Mouse (Mus musculus) right cerebral cortex, adult 18-20 months (tissue): ENCODE data around the gene Inpp4b.
A peak's percentile ranks its signal among the peaks of the same experiment; 100 is the strongest.
"Not testable (repeated sequence)": the region's sequence is repeated elsewhere in the genome, so short reads cannot be mapped to it uniquely, and the experiment has no call there.

Experiments
- DNase-seq: peaks from one replicate; pipeline ENCODE4 v3.0.0; 2022; ENCODE audit warnings: mixed read lengths

Gene Inpp4b

DNA sequence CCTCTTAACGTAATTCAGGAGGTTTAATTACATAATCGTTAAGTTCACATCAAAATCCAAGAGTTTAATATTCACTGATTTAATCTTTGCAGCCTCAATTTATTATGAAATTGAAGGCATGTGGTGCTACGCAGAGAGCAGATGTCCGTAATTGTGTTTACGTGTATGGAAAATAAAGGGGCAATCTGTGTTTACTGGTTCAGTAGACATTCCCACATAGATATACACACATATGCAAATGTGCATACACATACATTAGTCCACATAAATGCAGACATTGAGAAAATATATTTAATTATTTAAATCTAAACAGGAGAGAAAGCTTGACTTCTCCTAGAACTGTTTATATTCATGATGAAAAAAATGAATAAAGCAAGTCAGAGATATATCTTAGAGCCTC, 675.4 kb downstream of the Inpp4b start:
- no peak for DNase-seq

DNA sequence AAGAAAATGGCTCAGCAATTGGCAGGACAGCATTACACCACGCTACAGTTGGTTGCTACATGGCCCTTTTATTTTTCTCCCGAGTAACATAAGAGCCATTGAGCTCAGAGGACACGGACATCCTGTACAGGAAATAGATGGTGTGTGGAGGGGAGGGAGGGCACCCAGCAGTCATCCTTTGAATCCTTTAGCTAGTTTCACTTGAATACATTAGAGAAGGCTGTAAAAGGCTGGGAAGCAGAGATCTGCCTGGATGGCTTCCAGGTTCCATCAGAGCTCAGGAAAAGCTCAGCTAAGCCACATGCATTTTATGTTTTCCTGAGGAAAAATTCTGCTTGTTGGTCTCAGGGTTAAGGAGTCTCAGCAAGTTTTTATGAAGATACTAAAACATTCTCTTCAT, 685.0 kb downstream of the Inpp4b start:
- DNase-seq: peak; percentile 3

DNA sequence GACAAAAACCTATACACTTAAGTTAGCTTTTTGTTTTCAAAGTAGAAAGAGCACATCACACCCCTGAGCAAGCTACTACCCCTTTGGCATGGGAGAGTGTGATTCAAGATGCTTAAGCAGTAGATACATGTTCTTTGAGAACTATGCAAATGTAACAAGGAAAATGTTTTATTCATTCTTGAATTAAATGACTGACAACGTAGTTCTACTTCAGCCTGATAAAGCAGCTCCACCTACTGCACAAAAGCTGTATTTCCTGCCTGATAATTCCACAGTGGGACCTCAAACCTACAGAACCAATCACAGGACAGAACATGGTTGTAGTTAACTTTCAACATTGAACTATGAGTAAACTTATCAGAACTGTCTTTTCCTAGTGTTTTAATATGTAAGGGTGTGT, 686.5 kb downstream of the Inpp4b start:
- DNase-seq: peak; percentile 12

DNA sequence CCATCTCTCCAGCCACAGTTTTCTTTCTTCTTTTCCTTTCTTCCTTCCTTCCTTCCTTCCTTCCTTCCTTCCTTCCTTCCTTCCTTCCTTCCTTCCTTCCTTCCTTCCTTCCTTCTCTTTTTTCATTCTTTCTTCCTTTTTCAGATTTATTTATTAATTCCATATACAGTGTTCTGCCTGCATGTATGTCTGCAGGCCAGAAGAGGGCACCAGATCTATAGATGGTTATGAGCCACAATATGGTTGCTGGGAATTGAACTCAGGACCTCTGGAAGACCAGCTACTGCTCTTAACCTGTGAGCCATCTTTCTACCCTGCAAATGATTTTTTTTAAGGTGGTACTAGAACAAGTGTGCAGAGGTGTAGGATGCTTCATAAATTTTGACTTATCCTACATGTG, 689.7 kb downstream of the Inpp4b start:
- not testable (repeated sequence) for DNase-seq

DNA sequence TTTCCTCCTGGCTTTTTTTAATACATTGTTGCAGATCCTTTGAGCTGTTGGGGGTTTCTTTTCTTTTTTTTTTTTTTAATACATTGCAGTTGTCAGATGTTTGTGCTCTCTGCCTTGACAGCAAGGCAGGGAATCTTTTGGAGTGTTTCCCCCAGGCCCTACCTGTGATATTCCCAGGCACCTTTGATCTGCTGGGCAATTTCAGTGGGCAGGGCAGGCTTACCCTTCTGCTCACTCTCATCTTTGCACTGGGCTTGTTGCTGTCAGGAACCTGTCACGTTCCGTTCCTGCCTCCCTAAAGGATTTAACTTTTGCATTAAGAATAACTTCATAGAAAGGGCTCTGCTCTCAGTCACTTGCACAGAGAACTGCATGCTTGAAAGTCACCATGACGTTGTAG, 711.7 kb downstream of the Inpp4b start:
- no peak for DNase-seq

DNA sequence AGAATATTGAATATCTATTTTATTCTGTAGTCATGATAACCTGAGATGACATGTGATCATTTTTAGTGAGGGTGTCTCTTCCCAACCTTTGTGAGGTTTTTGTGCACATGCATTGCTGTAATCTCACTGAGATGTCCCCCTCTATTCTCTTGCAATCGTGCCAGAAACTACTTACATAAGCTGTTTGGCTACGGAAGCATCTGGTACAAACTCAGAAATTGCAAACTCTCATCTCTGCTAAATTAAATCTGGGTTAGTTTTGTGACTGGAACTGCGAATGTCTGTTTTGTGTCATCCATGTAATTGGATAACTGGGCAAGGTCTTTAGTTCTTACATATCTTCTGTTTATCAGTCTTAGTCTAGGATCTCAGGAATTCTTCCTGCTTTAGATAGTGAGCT, 725.3 kb downstream of the Inpp4b start:
- DNase-seq: peak; percentile 9

DNA sequence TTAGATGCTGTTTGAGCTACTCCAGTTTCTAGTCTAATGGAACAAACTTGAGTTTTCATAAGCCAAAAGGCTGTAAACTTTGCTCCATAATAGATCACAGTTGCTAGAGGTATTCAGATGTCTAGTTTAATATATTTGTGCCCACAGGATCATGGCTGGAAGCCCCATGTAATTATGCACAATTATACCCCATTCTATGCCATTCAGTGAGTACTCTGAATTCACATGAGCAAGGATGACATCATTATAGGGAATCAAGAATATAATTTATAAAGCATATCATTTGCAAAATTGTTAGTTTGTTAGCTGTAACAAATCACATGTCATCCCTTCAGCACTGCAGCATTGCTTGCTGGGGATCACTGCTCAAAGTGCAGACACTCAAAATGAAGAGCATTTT, 736.9 kb downstream of the Inpp4b start:
- DNase-seq: no peak

DNA sequence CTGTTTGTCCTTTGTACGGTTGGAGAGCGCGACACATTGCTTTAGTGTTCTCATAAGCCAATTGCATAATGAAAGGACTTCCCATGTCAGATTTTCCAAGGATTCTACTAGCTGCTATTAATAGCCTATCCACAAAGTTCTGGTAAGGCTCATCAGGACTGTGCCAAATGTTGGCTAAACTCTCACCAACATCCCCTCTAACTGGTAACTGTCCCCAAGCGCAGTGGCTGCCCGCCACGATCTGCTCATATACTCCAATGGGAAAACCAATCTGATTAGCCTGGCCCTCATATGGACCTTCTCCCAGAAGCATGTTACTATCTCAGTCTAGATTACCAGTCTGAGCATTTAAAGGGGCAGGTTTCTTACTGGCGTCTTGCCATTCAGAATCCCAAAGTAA, 744.3 kb downstream of the Inpp4b start:
- not testable (repeated sequence) for DNase-seq

DNA sequence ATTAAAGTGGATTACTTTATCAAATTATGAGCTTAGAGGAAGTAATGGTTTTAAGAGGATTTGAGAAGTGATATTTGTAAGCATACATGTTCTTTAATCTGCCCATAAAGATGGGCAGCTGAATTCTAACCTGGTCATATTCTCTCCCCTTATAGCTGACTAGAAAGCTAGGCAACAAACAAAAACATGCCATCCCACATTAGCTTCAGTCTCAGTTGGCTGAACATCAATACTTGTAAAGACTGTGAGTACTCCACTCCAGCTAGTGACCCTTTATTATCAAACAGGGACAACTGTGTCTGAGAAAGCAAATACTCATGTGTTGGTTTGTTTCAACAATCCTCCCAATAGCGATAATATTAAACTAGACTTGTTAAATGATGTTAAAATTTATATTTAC, 748.5 kb downstream of the Inpp4b start:
- no peak for DNase-seq

DNA sequence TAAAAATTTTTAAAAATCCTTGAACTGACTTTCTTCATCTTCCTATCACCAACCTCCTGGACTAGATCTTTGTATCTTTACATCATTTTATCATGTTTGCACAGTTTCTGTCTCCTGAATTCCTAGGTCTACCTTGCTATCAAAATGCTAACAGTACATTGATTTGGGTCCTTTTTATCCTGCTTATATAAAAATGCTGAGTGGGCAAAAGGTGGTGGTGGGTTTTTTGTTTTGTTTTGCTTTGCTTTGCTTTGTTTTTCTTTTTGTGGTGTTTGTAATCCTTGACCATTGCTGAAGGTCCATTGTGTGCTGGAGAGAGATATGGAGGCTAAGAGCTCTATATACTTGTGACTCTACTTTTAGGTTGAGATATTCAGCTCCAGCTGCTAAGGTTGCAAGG, 750.9 kb downstream of the Inpp4b start:
- no peak for DNase-seq

DNA sequence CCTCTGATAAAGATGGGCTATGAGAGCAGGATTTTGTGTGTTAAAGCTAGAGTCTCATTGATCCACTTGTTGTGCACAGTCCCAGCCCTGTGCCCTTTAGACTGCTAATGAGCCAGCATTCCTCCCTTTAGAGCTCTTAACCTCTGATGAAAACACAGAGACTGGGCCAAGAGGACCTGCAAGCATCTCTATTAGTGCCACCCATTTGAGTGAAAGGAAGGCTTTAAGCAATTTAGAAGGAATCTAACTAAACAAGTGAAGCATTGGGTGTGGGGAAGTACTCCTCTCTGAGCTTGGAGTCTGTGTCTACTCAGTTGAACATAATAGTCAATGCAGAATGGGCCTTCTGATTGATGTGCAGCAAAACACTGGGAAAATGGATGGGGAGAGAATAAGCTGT, 762.2 kb downstream of the Inpp4b start:
- peak; percentile 4 for DNase-seq

DNA sequence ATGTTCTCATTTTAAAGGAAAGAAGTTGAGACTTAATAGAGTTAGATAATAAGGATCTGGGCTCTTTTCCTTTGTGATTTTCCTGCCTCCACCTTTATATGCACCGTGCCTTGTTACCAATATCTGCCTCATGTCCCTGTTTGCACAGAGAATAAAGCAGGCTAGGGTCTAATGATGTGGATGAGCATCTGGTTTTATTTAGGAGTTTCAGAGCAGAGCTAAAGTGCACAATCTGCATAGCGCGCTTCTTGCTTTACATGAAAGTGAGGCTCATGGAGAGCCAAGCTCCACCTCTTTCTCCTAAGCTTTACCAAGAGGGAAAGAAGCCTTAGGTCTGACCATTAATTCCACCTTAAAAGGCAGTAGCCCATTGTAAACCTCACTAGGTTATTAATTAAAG, 763.8 kb downstream of the Inpp4b start:
- no peak for DNase-seq

DNA sequence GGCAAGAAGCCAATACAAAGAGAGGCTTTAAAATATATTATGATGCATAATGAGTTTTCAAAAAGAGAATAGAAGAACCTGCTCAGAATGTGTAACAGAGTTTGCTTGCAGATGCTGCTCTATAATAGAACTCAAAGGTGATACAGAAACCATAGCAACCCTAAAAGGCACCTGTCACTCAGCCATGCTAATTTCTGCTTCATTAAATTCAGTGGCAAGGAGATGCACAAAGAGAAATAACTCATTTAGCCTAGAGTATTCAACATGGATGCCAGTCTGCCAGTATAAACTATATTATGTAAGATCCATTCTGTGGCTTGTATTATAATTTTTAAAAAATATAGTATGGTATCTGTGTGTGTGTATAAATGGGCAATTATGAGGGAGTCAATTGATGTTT, 807.9 kb downstream of the Inpp4b start:
- DNase-seq: no peak

DNA sequence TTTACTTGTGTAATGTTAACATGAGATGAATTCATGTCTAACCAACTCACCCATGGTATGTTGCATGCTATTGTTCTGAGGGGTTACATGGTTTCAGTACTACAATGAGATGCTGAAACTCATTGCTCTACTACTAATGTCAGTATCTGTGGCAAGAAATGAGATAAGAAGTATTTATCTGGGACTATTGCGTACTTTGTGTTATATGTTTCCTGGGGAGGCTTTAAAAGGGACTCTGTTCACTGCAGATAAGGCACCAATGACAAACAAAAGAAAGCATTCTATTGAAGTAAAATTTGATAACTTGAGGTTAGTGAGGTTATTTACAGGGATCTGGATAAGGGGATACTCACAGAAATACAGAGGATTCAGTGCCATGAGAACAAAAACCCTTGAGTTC, 815.6 kb downstream of the Inpp4b start:
- no peak for DNase-seq
